Mouse (Mus musculus) cortical plate, adult 2 months (tissue): Measurements from ENCODE around the gene H13.

Source experiments
- CTCF ChIP-seq: fragments of 200-500 bp; IDR thresholded peaks from 2 replicates; pipeline ENCODE4 v1.5.1; 2011; ENCODE audit warnings: mild to moderate bottlenecking, control low read depth, low read length; ENCODE audit not compliant: insufficient read depth; ENCODE audit errors: extremely low read depth
- POLR2A ChIP-seq: fragments of 200-500 bp; IDR thresholded peaks from 2 replicates; pipeline ENCODE4 v1.6.1; 2011; ENCODE audit warnings: mild to moderate bottlenecking, low read length, control low read depth; ENCODE audit not compliant: insufficient read depth; ENCODE audit errors: extremely low read depth

- TF ChIP-seq CTCF (no peak), POLR2A (no peak)
Observed at GRCm38 (mm10) chr2:152728594-152728993, 59.3 kb downstream of the H13 start.
